Mouse (Mus musculus): Measurements from ENCODE around the gene Clcn6.
A peak's percentile ranks its signal among the peaks of the same experiment; 100 is the strongest.
"Not testable (repeated sequence)": the region's sequence is repeated elsewhere in the genome, so short reads cannot be mapped to it uniquely, and the experiment has no call there.

Clcn6 gene

GRCm38 (mm10) chr4:148065702-148066400 lies 27.2 kb upstream of the Clcn6 start:
- no peak for DNase-seq

- no peak for DNase-seq
Measured at GRCm38 (mm10) chr4:148061086-148061480, 22.5 kb upstream of the Clcn6 start.

- DNase-seq: no peak
Measured at GRCm38 (mm10) chr4:148060120-148061085, 21.8 kb upstream of the Clcn6 start.

- DNase-seq: no peak
Measured at GRCm38 (mm10) chr4:148058993-148059392, 20.4 kb upstream of the Clcn6 start.

GRCm38 (mm10) chr4:148058218-148058819 lies 19.7 kb upstream of the Clcn6 start:
- DNase-seq: no peak

- no peak for DNase-seq
Measured at GRCm38 (mm10) chr4:148057661-148058209, 19.1 kb upstream of the Clcn6 start.

- DNase-seq: no peak
Measured at GRCm38 (mm10) chr4:148056801-148057200, 18.2 kb upstream of the Clcn6 start.

- DNase-seq: no peak
Measured at GRCm38 (mm10) chr4:148056246-148056645, 17.6 kb upstream of the Clcn6 start.

- no peak for DNase-seq
Measured at GRCm38 (mm10) chr4:148054961-148055695, 16.5 kb upstream of the Clcn6 start.

GRCm38 (mm10) chr4:148053417-148053920 lies 14.8 kb upstream of the Clcn6 start:
- peak; percentile 89 for DNase-seq

- DNase-seq: no peak
Measured at GRCm38 (mm10) chr4:148052976-148053375, 14.4 kb upstream of the Clcn6 start.

GRCm38 (mm10) chr4:148051886-148052285 lies 13.3 kb upstream of the Clcn6 start:
- DNase-seq: no peak

- no peak for DNase-seq
Measured at GRCm38 (mm10) chr4:148051046-148051776, 12.6 kb upstream of the Clcn6 start.

GRCm38 (mm10) chr4:148050396-148050914 lies 11.8 kb upstream of the Clcn6 start:
- DNase-seq: not testable (repeated sequence)

- no peak for DNase-seq
Measured at GRCm38 (mm10) chr4:148046450-148047031, 7.9 kb upstream of the Clcn6 start.

- DNase-seq: no peak
Measured at GRCm38 (mm10) chr4:148044113-148044512, 5.5 kb upstream of the Clcn6 start.

- DNase-seq: not testable (repeated sequence)
Measured at GRCm38 (mm10) chr4:148043327-148043726, 4.7 kb upstream of the Clcn6 start.

- peak; percentile 43 for DNase-seq
Measured at GRCm38 (mm10) chr4:148041611-148042191, 3.1 kb upstream of the Clcn6 start.

GRCm38 (mm10) chr4:148040933-148041610 lies 2.5 kb upstream of the Clcn6 start:
- DNase-seq: peak; percentile 65

Data from right cerebral cortex, adult 18-20 months (tissue).